Mouse (Mus musculus) c-Kit-negative CD71-positive TER-119-positive erythroid progenitor cells, embryonic 14.5 days (primary cell): ENCODE results near the gene Mbnl2.

Source experiments
- DNase-seq: peaks from one replicate; pipeline ENCODE4 v3.0.0-alpha.2; 2013; ENCODE audit warnings: low read depth, low spot score

Gene Mbnl2

DNA sequence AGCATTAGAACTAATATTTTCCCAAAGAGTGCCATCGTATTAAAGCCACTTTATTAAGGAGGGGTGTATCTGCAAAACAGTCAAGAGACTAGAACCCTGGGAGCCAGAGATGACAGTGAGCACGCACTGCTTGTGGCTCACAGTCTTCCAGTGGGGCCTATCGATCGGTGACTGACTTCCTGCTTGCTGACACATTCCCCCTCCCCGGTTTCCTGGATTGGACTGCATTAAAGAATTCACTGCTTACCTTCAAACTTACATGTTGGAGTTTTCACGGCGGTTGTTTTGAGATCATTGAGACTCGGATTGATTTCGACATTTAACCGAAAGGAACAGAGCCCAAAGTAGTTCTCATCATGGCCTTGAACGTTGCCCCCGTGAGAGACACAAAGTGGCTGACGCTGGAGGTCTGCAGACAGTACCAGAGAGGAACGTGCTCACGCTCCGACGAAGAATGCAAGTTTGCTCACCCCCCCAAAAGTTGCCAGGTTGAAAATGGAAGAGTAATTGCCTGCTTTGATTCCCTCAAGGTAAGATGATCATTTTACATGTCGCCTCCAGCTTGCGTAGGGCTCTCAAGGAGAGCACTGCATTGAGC is 49.5 kb downstream of the Mbnl2 start:
- DNase-seq: no peak

DNA sequence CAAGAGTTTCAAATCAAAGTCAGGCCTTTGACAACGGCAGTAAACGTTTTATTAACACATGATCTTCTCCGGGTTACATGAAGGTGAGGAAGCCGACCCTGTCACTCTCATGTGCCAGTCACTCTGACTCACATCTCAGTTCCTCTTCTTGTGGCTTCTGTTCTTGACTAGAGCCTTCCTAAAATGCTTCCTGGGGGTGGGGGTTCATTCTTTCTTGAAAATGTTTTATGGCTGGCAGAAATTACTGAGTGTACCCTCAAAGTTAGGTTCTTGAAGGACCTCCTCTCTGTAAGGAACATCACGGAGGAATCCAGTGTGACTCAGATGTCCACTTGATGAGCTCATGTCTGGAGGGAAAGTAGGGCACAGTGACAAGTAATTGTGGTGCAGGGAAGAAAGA is 50.2 kb downstream of the Mbnl2 start:
- DNase-seq: no peak

DNA sequence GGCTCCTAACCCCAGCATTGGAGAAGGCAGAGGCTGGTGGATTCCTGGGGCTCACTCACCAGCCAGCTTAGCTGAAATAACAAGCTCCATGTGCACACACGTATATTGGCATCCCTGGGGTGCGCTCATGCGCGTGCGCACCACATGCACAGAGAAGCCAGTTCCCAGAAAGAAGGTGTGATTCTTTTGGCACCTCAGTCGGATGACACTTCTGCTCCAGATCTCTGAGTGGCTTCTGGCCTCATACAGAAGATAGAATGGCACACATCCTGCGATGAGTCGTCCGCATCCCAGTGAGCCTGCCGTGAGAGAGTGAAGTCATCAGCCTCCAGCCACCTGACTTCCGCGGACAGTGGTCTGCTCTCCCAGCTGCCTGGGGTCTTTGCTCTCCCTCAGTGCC is 55.0 kb downstream of the Mbnl2 start:
- DNase-seq: no peak

DNA sequence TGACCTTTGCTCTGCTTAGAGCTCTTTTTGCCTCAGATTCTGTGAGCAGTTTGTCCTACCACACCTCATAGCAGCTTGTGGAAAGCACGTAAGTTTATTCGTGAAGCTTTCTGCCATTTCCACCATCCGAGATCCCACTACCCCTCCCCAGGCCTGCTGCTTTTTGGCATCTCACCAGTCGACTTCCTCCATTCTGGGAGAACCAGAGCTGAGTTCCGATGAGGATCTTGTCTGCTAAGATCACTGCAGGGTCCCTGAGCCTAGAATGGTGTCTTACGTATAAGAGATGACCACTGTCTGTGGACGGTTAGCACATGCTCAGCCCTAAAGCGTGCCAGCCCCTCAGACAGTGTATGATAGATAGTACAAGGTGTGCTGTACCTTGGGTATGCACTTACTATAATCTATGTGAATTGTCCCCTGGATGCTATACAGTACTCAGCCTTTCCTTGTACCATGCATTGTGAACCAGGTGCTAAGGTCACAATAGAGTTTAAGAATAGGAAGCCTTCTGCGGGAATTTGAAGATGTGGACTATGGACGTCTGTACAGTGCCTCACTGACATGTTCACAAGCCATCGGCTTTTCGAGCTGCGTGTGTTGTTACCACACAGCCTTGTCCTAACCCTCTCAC is 55.5 kb downstream of the Mbnl2 start:
- no peak for DNase-seq

DNA sequence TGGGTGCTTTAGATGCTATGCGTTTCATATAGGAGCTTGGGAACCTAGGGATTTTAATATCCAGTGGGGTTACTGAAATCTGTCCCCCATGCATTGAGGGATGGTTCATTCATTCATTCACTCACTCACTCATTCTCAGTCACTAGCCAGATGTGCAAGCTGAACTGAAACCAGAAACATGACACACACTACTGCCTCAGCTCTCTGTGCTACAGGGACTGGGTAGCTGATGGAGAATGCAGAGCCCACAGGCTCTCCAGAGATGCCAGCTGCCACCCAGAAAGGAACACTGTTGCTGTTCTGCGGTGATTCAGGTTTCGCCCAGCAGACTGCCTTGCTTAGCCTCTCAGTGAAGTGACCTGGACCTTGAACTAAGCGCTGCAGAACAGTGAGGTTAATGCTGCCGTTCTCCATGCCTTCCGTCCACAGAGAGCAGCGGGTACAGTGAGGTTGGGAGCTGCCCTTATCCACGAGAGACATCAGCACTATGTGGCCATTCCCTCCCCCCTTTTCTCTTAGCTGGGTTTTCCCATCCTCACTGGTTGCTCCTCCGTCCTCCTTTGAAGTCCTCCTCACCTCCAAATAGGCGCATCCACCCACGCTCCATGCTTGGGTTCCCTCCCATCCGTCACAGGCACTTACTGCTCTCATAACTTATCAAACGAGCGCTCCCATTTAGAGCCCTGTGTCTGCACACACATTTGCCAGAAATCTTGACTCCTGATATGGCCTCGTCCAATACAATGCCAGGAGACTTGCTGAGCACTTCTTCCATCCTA is 58.2 kb downstream of the Mbnl2 start:
- DNase-seq: no peak

DNA sequence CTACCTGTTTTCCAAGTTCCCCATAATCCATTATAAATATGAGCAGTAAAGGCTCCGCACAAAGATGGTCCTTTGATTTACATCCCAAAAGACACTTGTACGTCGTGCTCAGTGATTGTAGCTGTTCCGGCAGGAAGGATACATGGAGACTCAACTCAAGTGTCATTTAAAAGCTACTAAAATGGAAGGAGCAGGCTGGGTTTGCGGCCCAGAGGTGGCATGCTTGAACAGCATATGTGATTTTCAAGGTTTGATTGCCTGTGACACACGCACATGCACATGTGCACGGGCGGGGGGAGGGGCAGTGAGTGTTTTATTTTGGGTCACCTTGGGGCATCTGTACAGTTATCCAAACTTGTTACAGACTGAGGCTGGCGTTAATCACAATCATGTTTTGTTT is 59.9 kb downstream of the Mbnl2 start:
- DNase-seq: no peak

DNA sequence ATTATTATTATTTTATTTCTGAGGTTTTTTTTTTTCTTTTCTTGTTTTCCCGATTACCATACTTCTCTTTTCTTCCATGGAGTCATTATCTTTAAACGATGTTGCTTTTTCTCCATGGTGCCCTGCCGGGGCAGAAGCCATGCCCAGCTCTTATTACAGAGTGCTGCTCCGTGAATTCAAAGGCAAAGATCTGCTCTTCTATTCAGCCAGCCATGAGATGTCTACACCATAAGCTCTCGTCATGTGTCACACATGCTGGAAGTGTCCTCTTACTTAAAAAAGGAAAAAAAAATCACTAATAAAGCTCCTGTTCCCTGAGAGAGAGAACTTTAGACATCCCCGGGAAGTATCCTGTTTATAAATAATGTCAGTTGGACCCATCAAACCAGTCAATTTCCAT is 60.4 kb downstream of the Mbnl2 start:
- DNase-seq: no peak

DNA sequence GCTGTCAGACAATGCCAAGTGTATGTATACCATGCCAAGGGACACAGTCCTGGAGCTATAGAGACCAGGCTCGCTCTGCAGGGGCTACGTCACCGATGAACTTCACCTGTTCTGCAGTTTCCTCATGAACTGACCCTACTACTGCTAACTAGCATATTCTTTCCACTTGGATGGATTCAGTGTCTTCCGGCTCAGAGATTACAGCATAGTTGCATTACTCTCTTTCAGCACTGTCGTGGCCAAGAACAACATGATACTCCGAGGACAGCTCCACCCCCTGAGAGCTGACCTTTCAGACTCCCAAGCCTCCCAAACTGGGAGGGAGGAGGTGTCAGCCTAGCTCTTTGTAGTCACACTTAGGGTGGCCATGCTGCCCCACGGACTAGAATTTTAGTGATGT is 60.9 kb downstream of the Mbnl2 start:
- no peak for DNase-seq

DNA sequence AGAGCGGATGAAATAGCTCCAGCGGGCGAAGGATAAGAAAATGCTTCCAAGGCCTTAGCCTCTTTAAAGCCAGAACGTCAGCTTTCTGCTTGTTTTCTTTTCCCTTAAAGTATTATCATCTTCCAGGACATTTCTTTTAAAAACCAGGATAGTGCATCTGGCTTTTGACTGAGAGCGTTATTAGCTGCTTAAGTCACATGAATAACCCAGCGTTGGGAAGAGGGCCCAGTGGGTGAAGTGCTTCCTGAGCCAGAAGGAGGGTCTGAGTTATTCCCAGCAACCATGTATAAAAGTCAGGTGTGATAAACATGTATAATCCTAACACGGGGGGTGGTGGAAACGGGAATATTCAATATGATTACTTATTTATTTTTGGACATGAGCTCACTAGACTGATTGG is 61.4 kb downstream of the Mbnl2 start:
- no peak for DNase-seq

DNA sequence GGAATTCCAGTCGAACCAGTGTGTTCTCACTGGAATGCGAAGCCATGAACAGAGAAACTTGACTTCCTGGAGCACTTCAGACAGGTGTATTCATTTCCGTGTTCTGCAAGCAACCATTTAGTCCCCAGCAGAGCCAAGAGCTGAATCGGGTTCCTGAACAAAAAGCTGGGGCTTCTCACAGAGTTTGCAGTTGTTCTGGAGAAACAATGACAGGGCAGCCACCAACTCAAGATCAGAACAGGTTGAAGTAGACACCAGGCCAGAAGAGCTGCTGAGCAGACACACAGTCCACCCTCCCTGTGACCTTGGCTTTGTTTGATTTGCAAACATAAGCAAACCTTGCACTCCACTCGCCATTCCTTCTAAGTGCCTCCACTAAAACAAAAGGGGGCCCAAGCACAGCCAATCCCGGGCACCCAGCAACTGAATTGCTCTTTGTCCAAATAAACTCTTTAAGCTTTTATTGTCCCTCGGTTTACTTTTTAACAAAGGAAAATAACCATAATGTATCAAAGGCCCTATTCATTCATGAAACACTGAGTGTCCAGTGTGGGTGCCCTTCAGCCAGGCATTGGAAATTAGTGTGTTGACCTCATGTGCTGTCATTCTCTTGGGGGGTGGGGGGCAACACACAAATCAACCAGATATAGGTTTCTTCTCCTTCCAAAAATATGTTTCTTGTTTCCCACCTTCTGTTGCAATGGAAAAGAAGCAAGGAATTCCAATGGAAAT is 62.4 kb downstream of the Mbnl2 start:
- no peak for DNase-seq

DNA sequence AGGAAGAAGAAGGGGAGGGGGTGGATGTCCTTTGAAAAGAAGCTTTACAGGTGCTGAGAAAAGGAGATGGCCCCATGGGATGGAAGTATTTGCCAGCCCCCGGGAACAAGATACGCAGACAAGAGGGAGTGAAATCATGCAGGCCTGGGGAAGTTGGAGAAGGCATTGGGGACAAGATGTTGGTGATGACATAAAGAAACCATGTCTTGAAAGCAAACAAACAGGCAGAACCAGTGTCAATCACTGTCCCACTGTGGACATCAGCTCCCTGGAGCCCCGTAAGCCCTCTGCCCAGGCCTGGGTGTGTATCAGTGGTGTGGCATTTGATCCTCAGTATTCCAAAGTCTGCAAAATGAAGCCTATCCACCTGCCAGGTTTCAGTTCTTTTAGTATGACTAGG is 63.2 kb downstream of the Mbnl2 start:
- DNase-seq: no peak

DNA sequence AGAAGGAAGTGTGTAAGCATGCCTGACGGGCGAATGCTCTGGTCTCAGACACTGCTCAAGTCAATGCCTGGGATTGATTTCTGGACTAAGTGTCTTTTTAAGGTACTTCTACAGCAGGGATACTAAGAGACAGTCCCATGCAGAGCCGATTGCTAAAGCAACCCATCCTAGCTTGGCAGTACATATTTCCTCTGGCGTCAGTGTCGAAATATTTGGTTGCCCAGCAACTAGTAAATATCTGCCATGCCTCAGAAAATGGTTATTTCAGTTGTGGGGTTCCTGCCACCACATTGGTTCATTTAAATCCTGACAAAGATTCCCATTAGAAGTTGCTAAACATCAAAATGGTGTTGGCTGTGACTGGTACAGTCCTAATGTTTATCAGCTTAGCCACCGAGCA is 66.4 kb downstream of the Mbnl2 start:
- no peak for DNase-seq

DNA sequence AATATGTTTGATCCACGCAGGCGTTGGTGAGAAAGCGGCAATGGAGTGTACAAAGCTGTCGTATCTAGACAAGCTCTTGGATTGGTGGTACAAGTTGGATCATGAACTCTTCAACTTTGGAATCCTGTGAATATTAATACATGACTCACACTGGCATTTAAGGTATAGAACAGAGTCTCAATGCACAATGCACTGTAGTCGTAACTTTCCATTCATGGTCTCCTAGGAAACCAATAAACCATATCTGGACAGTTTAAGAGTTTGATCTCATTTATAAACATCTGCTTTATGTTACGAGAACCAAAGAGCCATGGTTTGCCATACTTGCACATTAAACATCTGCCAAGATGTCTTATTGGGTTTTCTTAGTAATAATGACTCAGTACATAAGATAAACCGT is 66.9 kb downstream of the Mbnl2 start:
- no peak for DNase-seq

DNA sequence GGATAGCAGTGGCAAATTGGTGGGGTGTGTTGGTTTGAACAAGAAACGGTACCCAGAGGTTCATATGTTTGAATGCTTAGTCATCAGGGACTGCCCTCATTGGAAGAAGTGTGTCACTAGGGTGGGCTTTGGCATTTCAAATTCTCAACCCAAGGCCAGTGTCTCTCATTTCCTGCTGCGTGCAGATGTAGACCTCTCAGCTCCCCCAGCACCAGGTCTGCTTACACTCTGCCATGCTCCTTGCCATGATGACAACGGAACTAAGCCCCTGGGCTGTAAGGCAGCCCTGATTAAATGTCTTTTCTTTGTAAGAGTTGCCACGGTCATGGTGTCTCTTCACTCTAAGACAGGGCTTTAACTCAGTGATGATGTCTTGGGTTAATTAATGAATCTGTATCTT is 69.2 kb downstream of the Mbnl2 start:
- DNase-seq: no peak

DNA sequence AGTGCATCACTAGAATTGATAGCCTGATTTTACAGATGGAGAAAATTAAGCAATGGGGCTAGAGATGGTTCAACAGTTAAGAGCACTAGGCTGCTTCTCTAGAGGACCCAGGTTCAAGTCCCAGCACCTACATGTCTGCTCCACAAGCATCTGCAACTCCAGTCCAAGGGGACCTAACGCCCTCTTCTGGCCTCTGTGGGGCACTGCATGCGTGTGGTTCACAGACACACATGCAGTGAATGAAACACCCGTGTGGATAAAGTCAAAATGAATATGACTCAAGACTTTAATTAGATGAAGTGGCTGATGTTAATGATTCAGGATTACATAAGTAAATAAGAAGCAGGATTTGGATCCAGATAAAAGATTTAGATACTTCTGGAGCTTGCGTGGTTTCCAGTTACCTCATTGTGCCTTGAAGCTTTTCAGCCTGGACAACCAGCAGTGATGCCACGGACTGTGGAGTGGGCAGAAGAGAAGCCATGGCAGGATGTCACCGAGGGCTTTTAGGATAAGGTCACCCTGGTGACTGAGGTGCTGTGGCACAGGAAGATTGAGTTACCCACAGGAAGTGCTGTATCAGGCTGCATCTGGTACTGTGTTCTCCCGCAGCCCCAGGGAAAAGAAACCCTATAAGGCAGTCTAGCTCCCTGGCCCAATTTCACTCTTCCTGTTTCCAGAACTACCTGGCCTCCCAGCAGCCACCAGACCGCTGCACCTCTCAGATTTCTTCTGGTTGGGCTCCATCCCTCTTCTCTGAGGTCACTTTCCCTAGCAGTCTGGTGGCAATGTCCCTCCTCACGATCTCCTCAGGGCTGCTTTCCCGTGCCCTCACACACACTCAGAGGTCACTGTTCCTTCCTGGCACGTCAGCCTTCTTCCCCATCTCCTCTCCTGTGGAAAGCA is 72.2 kb downstream of the Mbnl2 start:
- no peak for DNase-seq

DNA sequence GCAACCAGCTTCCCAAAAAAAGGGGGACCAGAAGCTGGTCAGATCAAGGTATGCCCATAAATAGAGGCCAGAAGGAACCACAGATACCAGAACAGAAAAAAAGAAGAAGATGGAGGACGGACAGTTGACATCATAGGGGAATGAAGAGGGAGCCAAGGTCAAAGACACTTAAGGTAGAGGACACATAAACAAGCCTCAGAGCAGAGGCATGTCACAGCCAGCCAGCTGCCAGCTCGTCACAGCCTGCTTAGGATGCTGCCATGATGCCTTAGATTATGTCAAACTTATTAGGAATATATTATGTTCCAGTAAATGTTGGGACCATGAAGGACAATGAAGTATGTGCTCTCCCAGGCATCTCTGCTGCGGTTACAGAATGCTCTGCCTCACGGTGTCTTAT is 73.9 kb downstream of the Mbnl2 start:
- no peak for DNase-seq

DNA sequence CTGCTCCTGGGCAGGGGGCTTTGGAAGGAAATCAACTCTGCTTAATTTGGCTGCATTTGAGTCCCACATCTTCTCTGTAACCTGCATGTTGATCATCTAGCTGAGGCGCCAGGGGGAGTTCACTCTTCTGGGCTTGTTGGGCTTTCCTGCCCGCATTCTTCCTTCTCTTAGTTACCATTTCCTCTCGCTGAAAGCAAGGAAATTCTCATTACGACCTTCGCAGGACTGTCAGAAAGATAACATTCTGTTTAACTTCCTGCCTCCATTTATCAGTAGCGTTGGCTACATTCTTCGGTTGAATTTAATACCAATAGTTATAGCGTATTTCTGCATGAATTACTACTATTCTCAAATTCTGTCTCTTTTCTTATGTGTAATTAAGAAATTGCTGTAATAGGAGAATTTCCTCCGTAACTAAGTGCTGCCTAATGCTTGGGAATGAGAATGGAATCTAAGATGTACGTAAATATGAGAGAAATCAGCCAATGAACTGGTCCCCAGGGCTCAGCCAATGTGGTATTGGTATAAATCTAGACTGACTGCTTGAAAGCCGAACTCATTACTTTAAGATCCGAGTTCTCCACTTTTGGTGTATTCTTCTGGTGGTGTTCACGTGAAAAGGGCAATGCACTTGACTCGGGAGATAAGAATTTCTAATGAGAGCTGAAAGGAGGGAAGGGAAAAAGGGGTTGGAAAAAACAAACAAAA is 76.8 kb downstream of the Mbnl2 start:
- DNase-seq: no peak

DNA sequence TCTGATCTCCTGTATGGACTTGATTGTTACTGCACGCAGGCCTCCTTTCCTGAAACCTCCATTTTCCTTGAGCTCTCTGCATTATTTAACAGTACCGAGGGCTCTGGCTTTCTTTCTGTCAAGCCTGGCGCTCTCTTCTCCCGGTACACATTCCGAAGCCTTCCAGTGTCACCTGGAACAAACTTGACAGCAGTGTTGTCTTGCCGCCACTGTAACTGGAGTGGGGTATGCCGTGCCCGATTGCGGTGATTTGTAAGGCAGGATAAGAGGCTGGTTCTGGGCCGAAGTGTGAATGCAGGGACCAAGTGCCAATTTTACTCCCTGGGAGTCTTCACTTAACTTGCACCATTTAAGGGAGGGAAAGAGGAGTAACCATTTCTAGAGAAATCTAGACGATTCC is 77.7 kb downstream of the Mbnl2 start:
- no peak for DNase-seq

DNA sequence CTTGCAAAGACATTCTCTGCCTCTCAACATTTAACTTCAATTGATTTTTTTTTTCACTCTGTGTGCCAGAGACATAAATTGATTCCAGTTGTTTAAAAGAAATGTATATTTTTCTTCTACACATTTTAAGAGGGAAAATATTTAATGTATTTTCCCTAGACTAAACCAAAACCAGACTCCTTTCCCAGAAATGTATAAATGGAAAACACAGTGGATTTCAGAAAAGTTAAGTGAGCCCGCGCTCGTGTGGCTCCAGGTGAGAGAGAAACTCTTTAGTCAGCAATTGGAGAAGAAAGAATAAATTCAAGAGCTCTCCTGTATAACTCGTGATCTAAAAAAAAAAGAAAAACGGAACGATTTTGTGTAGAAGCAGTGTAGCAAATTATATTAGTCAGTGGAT is 79.1 kb downstream of the Mbnl2 start:
- DNase-seq: no peak

DNA sequence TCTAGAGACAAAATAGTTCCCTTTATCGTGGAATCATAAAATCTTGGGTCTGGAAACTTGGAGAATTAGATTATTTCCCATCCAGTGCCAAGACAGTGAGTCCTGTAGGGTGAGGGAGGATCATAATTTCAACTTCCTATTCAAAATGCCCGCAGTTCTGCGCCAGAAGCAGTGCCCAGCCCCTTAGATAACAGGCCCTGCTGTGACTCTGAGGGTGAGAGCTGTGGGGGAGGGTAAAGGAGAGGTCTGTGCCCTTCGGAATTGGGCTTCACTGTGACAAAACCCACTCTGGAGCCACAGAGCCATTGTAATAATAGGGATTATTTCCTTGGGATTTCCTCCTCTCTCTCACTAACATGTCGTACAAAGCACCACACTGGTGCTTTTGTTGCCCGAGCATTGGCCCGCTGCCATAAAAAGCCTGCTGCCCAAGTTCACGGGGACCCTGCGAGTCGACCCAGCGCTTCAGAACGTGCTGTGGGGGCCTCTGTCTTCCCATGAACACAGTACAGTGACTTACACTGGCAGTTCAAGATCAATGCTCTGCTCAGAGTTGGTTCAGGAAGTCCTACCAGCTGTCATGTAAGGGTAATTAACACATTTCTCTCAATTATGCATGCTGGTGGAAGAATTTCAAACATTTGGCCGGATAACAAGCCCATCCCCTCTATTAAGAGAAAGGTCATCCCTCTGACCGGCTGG is 79.7 kb downstream of the Mbnl2 start:
- DNase-seq: no peak
